Mouse (Mus musculus) hindbrain, embryonic 13.5 days (tissue): ENCODE data around the gene Zfp459. TPM values are rescaled to one million over a fixed set of nuclear protein-coding genes. Genes with fewer than 3 reads are reported as not detected.
"Not testable (repeated sequence)": the region's sequence is repeated elsewhere in the genome, so short reads cannot be mapped to it uniquely, and the experiment has no call there.

Source experiments
- ATAC-seq: fragments of 200-750 bp; cut with Nextera tagmentation; 2 replicates; pipeline ENCODE4 v1.8.0; 2017; ENCODE audit warnings: moderate TSS enrichment; ENCODE audit not compliant: low FRiP score
- H3K27ac ChIP-seq: fragments of 300-500 bp; sonication (generic); 2 replicates; pipeline ENCODE4 v1.5.1; 2015; ENCODE audit warnings: inconsistent platforms, mild to moderate bottlenecking, moderate library complexity
- H3K27me3 ChIP-seq: fragments of 300-500 bp; sonication (generic); 2 replicates; pipeline ENCODE4 v1.6.1; 2015; ENCODE audit warnings: mild to moderate bottlenecking, inconsistent platforms
- H3K36me3 ChIP-seq: fragments of 300-500 bp; sonication (generic); 2 replicates; pipeline ENCODE4 v1.6.1; 2015; ENCODE audit warnings: mild to moderate bottlenecking, inconsistent platforms
- H3K4me1 ChIP-seq: fragments of 300-500 bp; sonication (generic); replicated peaks from 2 replicates; pipeline ENCODE4 v1.6.1; 2015; ENCODE audit warnings: inconsistent platforms
- H3K4me2 ChIP-seq: fragments of 300-500 bp; sonication (generic); 2 replicates; pipeline ENCODE4 v1.6.1; 2015; ENCODE audit warnings: inconsistent platforms, mild to moderate bottlenecking, moderate library complexity
- H3K4me3 ChIP-seq: fragments of 300-500 bp; sonication (generic); 2 replicates; pipeline ENCODE4 v1.5.1; 2015; ENCODE audit warnings: mild to moderate bottlenecking, inconsistent platforms
- H3K9ac ChIP-seq: fragments of 300-500 bp; sonication (generic); 2 replicates; pipeline ENCODE4 v1.6.1; 2015; ENCODE audit warnings: mild to moderate bottlenecking, inconsistent platforms
- H3K9me3 ChIP-seq: fragments of 300-500 bp; sonication (generic); 2 replicates; pipeline ENCODE4 v1.6.1; 2016; ENCODE audit warnings: inconsistent platforms
- WGBS: fragments of 180-500 bp; shearing (Covaris S2); methylation state at CpG from one replicate; pipeline ENCODE4 v1.1.7; 2015; 5-methylcytosine and 5-hydroxymethylcytosine counted together
- polyA plus RNA-seq: library from polyadenylated mRNA; unstranded; fragments of >200 nt; fragmentation: Nextera tagmentation; extraction: Ambion mirVana; gene quantifications from 2 replicates; pipeline ENCODE4 v1.2.1, GENCODE M21; 2015

Gene Zfp459
- polyA plus RNA-seq: 0.21 and 0.58 TPM in 2 replicates

DNA sequence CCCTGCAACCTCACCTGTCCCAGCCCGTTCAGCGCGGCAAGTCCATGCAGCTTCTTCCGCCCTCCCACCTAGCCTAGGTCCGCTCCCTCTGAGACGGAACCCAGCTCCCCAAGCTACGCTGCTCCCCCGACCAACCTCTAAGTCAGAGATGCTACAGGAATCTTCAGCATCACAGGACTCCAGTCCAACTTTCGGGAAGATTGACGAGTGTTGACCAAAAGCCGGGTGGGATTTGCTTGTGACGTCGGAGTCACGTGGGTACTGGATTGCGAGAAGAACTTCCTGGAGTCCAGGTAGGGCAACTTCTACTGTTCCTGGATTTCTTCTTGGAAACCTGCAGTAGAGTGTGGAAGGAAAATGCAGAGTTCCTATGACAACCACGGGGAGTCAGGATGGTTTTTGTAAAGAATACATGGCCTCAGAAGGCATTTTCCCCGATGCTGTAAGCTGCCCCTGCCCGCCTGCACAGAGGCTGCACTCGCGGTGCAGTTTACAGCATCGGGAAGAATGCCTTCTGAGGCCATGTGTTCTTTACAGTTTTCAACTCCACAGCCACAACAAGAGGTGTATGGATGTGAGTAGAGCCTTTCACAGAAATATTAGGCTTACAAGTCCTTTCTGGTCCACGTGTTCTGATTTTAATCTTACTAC is at the start of gene Zfp459:
TSS of gene Zfp459 (minus strand) at position 212 of the 651 bp plus-strand sequence.
- Histone ChIP-seq H3K36me3 (no peaks in the 10 kb centered on the region), H3K4me3 (peak within 1 kb of the TSS; percentile 57), H3K9me3 (no peaks in the 10 kb centered on the region), H3K4me2 (peak within 1 kb of the TSS; percentile 71), H3K27me3 (peaks cover 9% of the 10 kb centered on the region; the same call in 1 of the 2 replicates), H3K27ac (no peak within 1 kb of the TSS), H3K9ac (peak within 1 kb of the TSS; percentile 69), H3K4me1 (peaks cover 8% of the 10 kb centered on the region)
- WGBS: 3% methylated on average over 22 of the region's 22 CpGs
- peak; percentile 89 for ATAC-seq

DNA sequence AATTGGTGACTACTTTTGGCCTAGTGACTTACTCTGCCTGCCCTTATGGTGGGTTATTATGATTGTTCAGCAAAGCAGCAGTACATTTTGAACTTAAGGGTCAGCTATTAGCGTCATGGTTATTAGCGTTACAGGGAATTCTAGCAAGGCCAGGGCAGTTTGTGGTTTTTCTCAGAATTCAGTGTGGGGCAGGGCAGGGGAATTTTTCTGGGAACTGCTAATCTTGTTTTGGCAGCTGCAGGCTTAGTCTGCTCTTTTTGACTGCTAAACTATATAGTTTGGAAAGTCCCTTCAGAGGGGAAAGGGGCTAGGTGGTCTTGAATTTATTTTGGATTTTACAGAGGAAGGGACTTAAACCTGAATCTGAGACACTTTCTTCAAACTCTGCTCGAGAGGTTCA is 48.1 kb upstream of the Zfp459 start:
- H3K4me3 ChIP-seq: no peak overlapping the region
- H3K27ac ChIP-seq: no peak overlapping the region
- H3K36me3 ChIP-seq: peaks cover 25% of the 10 kb centered on the region
- WGBS: 97% methylated on average over 3 of the region's 3 CpGs
- H3K27me3 ChIP-seq: no peaks in the 10 kb centered on the region
- H3K4me2 ChIP-seq: no peak overlapping the region
- H3K9me3 ChIP-seq: no peaks in the 10 kb centered on the region
- H3K4me1 ChIP-seq: no peaks in the 10 kb centered on the region
- ATAC-seq: no peak
- H3K9ac ChIP-seq: no peak overlapping the region

DNA sequence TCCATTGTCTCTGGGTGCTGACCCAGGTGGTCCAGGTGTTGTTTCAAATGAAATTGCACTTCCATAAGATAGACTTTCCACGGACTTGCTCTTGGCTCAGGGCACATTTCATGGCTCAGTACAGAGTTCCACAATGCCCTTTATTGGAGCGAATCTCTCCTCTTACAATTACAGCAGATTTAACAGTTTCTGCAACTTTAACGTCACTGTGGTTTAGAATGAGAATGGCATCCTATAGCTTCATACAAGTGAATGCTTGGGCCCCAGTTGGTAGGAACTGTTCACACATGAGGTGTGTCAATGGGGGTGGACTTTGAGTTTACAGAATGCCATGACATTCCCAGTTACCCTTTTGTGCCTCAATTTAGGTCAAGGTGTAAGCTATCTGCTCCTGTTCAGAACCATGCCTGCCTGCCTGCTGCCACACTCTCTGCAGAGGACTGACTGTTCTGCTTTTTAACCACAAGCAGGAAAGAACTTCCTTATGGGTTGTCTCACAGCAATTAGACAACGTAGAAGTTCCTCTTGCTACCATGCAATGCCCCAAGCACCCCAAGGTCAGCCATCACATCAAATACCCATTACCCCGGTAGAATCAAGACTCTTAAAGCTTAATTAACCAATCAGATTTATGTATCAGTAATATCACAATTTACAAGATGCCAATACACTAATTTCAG is 42.4 kb upstream of the Zfp459 start:
- not testable (repeated sequence) for H3K4me1 ChIP-seq, H3K9ac ChIP-seq, H3K27me3 ChIP-seq, H3K4me2 ChIP-seq, H3K4me3 ChIP-seq, ATAC-seq, H3K36me3 ChIP-seq, H3K9me3 ChIP-seq, H3K27ac ChIP-seq
- 92% methylated on average over 3 of the region's 5 CpGs for WGBS

DNA sequence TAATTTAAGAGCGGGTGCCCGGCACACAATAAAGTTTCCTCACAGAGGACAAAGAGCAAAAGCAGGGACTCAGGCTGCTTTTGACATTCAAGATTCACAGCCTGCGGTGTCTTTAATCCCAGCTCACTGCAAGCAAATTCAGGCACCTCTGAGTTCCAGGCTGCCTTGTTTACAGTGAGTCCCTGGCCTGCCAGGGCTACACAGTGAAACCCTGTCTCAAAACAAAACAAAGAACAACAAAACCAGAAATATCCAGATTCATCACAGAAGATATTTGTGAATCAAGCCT is 30.7 kb upstream of the Zfp459 start:
- Histone ChIP-seq H3K4me2 (peak overlapping the region; percentile 70), H3K36me3 (peaks cover 2% of the 10 kb centered on the region; the same call in 1 of the 2 replicates), H3K4me1 (peaks cover 9% of the 10 kb centered on the region; the same call in 1 of the 2 replicates), H3K27ac (no peak overlapping the region), H3K9me3 (no peaks in the 10 kb centered on the region), H3K9ac (peak overlapping the region; percentile 77), H3K27me3 (no peaks in the 10 kb centered on the region), H3K4me3 (peak overlapping the region; percentile 55)
- 5% methylated on average over 3 of the region's 3 CpGs for WGBS
- ATAC-seq: peak; percentile 39

DNA sequence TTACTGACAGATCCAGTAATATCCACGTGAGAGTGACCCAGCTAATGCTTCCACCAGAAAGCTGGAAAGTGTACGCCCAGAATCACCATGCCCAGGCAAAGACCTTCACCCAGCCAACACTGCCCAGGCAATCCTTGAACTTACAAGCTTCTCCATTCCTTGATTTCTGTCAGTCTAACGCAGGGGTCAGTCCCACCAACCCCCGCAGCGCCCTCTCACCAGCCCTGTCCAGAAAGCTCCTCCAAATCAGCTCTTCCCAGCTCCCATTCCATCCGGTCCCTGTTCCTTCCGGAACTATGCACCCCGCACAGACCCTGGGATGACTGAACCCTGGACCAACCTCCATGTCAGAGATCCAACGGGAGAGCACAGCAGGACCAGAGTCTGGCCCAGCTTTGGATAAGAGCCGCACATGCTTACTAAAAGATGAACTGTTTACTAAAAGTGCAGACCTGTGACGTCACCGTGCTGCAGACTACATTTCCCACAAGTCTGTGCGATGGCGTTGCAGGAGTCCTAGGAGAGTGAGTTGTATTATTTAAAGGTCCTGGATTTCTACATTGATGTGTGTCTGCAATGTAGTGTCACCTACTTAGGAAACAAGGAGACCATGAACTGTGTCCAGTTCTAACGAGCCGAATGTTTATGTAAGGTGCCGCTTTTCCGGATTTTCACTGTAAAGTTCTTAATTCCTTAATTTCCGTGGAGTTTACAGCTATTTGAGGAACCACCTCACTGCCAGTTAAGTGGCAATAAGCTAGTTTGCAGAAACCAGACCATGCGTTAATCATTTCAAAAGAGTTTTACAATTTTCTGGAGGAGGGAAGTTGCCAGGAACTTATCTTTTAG is 30.2 kb upstream of the Zfp459 start, which contains the start of gene Zfp874a:
TSS of gene Zfp874a (minus strand) at position 453 of the 849 bp plus-strand sequence.
- peak within 1 kb of the TSS; percentile 70 for H3K4me2 ChIP-seq
- H3K27ac ChIP-seq: no peak within 1 kb of the TSS
- H3K36me3 ChIP-seq: peaks cover 8% of the 10 kb centered on the region
- no peaks in the 10 kb centered on the region for H3K9me3 ChIP-seq
- no peaks in the 10 kb centered on the region for H3K27me3 ChIP-seq
- H3K4me1 ChIP-seq: peaks cover 9% of the 10 kb centered on the region; the same call in 1 of the 2 replicates
- peak within 1 kb of the TSS; percentile 77 for H3K9ac ChIP-seq
- WGBS: 3% methylated on average over 20 of the region's 20 CpGs
- H3K4me3 ChIP-seq: peak within 1 kb of the TSS; percentile 55
- ATAC-seq: peak; percentile 97

DNA sequence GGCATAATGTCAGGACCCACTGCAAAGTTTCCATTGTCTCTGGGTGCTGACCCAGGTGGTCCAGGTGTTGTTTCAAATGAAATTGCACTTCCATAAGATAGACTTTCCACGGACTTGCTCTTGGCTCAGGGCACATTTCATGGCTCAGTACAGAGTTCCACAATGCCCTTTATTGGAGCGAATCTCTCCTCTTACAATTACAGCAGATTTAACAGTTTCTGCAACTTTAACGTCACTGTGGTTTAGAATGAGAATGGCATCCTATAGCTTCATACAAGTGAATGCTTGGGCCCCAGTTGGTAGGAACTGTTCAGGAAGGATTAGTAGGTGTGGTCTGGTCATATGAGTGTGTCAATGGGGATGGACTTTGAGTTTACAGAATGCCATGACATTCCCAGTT is 15.9 kb upstream of the Zfp459 start:
- H3K27ac ChIP-seq, H3K4me1 ChIP-seq, H3K9me3 ChIP-seq, ATAC-seq, H3K9ac ChIP-seq, H3K4me2 ChIP-seq, H3K36me3 ChIP-seq, H3K4me3 ChIP-seq, H3K27me3 ChIP-seq: not testable (repeated sequence)
- 93% methylated on average over 1 of the region's 3 CpGs for WGBS

DNA sequence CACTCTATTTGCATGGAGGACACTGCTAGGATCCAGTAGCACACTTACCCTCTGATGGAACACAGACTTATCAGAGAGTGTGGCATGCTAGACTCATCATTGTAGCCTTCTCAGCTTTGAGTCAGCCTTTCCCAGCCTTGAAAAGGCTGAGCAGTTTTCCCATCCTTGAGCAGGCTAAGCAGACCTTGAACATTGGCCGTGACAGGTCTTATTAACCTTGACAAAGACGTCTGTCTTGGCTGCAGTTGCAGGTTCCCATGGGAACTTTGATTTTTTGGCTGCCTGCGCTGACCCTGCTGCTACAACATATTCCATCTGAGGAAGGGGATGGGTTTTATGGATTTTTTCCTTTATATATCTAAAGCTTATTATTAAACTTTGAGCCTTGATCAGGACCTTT is 6.9 kb upstream of the Zfp459 start:
- H3K27me3 ChIP-seq: no peaks in the 10 kb centered on the region
- H3K4me1 ChIP-seq: no peaks in the 10 kb centered on the region
- no peak overlapping the region for H3K9ac ChIP-seq
- H3K36me3 ChIP-seq: no peaks in the 10 kb centered on the region
- H3K4me2 ChIP-seq: no peak overlapping the region
- no peak overlapping the region for H3K27ac ChIP-seq
- H3K9me3 ChIP-seq: no peaks in the 10 kb centered on the region
- no peak overlapping the region for H3K4me3 ChIP-seq
- ATAC-seq: no peak
- 66% methylated on average over 3 of the region's 3 CpGs for WGBS

DNA sequence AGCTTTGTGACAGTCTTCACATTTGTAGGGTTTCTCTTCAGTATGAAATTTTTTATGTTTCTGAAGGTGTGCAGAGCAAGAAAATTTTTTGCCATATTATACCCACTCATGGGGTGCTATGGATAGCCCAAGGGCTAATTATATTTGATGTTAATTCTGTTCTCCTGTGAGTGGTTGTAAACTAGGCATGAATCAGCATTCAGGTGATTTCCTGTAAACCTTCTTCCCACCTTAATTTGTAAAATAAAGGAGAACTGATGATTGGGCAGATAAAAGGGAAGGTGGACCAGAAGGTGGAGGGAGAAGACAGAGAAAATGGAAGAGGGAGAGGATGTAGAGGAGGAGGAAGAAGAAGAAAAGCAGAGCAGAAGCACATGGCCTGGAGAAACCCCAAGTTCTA is 4.5 kb upstream of the Zfp459 start:
- not testable (repeated sequence) for H3K4me2 ChIP-seq, ATAC-seq, H3K27ac ChIP-seq, H3K4me1 ChIP-seq, H3K27me3 ChIP-seq, H3K4me3 ChIP-seq, H3K9me3 ChIP-seq, H3K36me3 ChIP-seq, H3K9ac ChIP-seq

DNA sequence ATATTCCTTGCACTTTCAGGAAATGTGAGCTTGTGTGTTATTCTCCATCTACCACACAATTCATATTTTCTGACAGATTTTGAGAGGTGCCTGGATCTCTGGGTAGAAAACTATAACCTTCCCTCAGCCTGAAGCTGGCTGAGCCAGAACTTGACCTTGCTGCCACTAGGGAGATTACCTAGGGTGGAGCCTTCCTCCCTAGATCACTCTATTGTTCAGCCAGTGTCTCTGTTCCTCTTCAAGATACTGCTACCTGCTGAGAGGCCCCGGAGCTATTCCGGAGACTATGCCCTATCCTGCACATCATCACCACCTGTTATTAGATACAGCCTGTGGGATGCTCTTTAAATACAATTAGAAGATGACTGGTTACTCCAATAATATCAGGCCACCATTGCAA is 1.3 kb upstream of the Zfp459 start:
- ATAC-seq, H3K4me2 ChIP-seq, H3K36me3 ChIP-seq, H3K27ac ChIP-seq, H3K4me1 ChIP-seq, H3K27me3 ChIP-seq, H3K9ac ChIP-seq, H3K9me3 ChIP-seq, H3K4me3 ChIP-seq: not testable (repeated sequence)
- 81% methylated on average over 2 of the region's 2 CpGs for WGBS

DNA sequence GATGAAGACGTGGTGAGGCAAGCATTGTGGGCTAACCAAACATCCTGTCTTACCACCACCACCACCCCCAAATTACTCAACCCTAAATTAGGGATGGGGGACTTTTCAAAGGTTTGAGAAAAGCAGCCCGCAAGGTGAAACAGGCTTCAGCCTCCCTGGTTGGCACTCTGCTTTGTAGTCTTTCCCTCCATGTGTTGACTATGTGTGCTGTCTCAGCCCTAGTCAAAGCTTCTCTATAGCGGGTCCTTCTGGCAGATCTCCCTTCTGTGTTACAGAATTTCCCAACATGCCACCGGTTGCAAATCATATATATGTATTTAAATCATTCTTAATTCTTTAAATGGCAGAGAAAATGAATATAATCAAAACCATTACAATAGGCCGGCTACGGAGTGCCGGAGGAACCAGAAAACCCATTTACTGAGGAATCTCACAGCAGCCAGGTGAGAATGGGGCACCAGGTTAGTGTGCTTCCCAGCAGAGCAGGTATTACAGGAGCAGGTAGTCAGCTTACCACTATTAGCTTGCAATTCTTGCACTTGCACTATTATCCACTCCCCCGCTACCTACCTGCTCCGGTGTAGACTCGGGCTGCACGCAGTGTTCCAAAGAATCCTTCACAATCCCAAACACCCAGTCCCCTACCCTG is 536 bp downstream of the Zfp459 start:
- Histone ChIP-seq H3K36me3 (no peaks in the 10 kb centered on the region), H3K4me3 (peak overlapping the region; percentile 57), H3K4me1 (peaks cover 8% of the 10 kb centered on the region), H3K9me3 (no peaks in the 10 kb centered on the region), H3K27ac (no peak overlapping the region), H3K9ac (peak overlapping the region; percentile 69), H3K4me2 (peak overlapping the region; percentile 71), H3K27me3 (peaks cover 9% of the 10 kb centered on the region; the same call in 1 of the 2 replicates)
- peak; percentile 58 for ATAC-seq
- 39% methylated on average over 11 of the region's 11 CpGs for WGBS

DNA sequence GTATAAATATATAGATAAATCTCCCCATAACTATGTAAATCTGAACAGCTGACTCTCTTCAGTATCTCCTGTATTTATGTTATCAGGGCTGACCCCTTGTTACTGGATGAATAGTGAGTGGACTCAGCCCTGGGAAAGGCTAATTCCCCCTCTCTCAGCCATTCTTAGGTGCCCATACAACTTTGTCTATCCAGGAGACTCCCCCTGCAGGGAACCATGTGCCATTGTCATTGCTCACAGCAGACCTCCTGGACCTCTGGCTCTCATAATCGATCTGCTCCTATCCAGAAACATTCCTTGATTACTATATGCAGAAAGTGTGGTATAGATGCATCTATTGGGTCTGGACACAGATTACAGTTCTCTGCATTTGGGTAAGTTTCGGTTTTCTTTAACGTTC is 4.4 kb downstream of the Zfp459 start:
- Histone ChIP-seq H3K27ac (no peak overlapping the region), H3K4me1 (peaks cover 8% of the 10 kb centered on the region), H3K4me2 (no peak overlapping the region), H3K9ac (no peak overlapping the region), H3K4me3 (no peak overlapping the region), H3K27me3 (no peaks in the 10 kb centered on the region), H3K36me3 (no peaks in the 10 kb centered on the region), H3K9me3 (no peaks in the 10 kb centered on the region)
- 89% methylated on average over 3 of the region's 3 CpGs for WGBS
- no peak for ATAC-seq

DNA sequence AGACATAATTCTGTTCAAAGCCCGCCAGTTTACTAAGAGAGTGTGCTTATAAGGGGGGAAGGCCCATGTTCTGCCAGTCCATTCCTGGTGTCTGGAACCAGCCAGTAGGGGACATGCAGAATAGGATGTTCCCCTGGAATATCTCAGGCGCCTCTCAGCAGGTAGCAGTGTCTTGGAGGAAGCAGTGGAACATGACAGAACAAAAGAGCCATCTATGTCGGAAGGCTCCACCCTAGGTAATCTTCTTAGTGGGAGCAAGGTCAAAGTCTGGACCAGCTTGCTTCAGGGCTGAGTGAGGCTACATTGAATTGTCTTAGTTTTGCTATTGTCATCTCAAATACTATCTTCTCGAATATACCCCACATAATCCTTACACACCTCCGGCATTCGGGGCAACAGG is 5.5 kb downstream of the Zfp459 start:
- Histone ChIP-seq H3K36me3 (no peaks in the 10 kb centered on the region), H3K9ac (no peak overlapping the region), H3K27ac (no peak overlapping the region), H3K4me2 (no peak overlapping the region), H3K27me3 (no peaks in the 10 kb centered on the region), H3K9me3 (no peaks in the 10 kb centered on the region), H3K4me1 (0 out of 2 replicates have a peak, but pooled peaks cover under 1% of the 10 kb centered on the region), H3K4me3 (no peak overlapping the region)
- WGBS: 88% methylated on average over 6 of the region's 6 CpGs
- ATAC-seq: no peak
